Mouse (Mus musculus) embryo, embryonic 11 days (tissue): Measurements from ENCODE around the gene Gcdh.
A peak's percentile ranks its signal among the peaks of the same experiment; 100 is the strongest.
"Not testable (repeated sequence)": the region's sequence is repeated elsewhere in the genome, so short reads cannot be mapped to it uniquely, and the experiment has no call there.

ENCODE experiments used
- DNase-seq: peaks from one replicate; pipeline ENCODE4 v3.0.0-alpha.2; 2015

Gene Gcdh

GRCm38 (mm10) chr8:84909949-84910348 lies 16.2 kb upstream of the Gcdh start:
- DNase-seq, result no peak

- no peak for DNase-seq
These were observed 15.5 kb upstream of the Gcdh start for GRCm38 (mm10) chr8:84909162-84909767.

- peak; percentile 99 for DNase-seq
These were observed 14.9 kb upstream of the Gcdh start, which contains the start of gene Dnase2a for GRCm38 (mm10) chr8:84908421-84909161. TSS of gene Dnase2a (plus strand) at chr8:84908560.

- not testable (repeated sequence) for DNase-seq
These were observed 14.3 kb upstream of the Gcdh start for GRCm38 (mm10) chr8:84907979-84908378.

- DNase-seq, result no peak
These were observed 13.8 kb upstream of the Gcdh start for GRCm38 (mm10) chr8:84907493-84907892.

GRCm38 (mm10) chr8:84907037-84907436 lies 13.3 kb upstream of the Gcdh start:
- no peak for DNase-seq

GRCm38 (mm10) chr8:84904351-84904750 lies 10.6 kb upstream of the Gcdh start:
- DNase-seq, result no peak

GRCm38 (mm10) chr8:84902920-84903661 lies 9.4 kb upstream of the Gcdh start:
- DNase-seq, result peak; percentile 93

- peak; percentile 57 for DNase-seq
These were observed 8.7 kb upstream of the Gcdh start for GRCm38 (mm10) chr8:84902367-84902919.

GRCm38 (mm10) chr8:84901752-84902151 lies 8.0 kb upstream of the Gcdh start, which contains the start of gene Klf1:
TSS of gene Klf1 (plus strand) at chr8:84901928.
- no peak for DNase-seq

GRCm38 (mm10) chr8:84901071-84901470 lies 7.3 kb upstream of the Gcdh start:
- DNase-seq, result no peak

- DNase-seq, result no peak
These were observed 2.2 kb upstream of the Gcdh start for GRCm38 (mm10) chr8:84895963-84896362.

GRCm38 (mm10) chr8:84892993-84893708 lies 570 bp downstream of the Gcdh start:
- no peak for DNase-seq

GRCm38 (mm10) chr8:84889141-84889540 lies 4.6 kb downstream of the Gcdh start:
- DNase-seq, result no peak

- no peak for DNase-seq
These were observed 5.4 kb downstream of the Gcdh start for GRCm38 (mm10) chr8:84888280-84888679.

- no peak for DNase-seq
These were observed 9.0 kb downstream of the Gcdh start for GRCm38 (mm10) chr8:84884728-84885127.

GRCm38 (mm10) chr8:84878915-84879314 lies 14.8 kb downstream of the Gcdh start:
- no peak for DNase-seq

GRCm38 (mm10) chr8:84877297-84878035 lies 16.3 kb downstream of the Gcdh start:
- DNase-seq, result no peak

- DNase-seq, result no peak
These were observed 19.4 kb downstream of the Gcdh start for GRCm38 (mm10) chr8:84874339-84874738.

GRCm38 (mm10) chr8:84873016-84873415 lies 20.7 kb downstream of the Gcdh start:
- DNase-seq, result no peak

- DNase-seq, result peak; percentile 59
These were observed 21.3 kb downstream of the Gcdh start for GRCm38 (mm10) chr8:84872309-84872965.
